Mouse (Mus musculus) cerebellum, adult 2 months (tissue): ENCODE measurements at regions not wholly inside any gene's neighbourhood (a gene's known extent, or its start where the extent isn't known, plus 50 kb on each side); places are given as distances from the start of the nearest gene placed in this dataset.

ENCODE experiments used
- DNase-seq, 2 experiments: peaks; one replicate each; pipeline ENCODE4 v3.0.0; 2021
- H3K27ac ChIP-seq: fragments of 200-500 bp; 2 replicates; pipeline ENCODE4 v1.5.1; 2012; ENCODE audit warnings: low read length, control low read depth, inconsistent platforms; ENCODE audit not compliant: insufficient read depth
- H3K27me3 ChIP-seq: fragments of 200-500 bp; 2 replicates; pipeline ENCODE4 v1.6.1; 2012; ENCODE audit warnings: inconsistent platforms, mild to moderate bottlenecking, low read length, moderate library complexity; ENCODE audit not compliant: control insufficient read depth, insufficient read depth
- H3K4me1 ChIP-seq: fragments of 200-500 bp; 2 replicates; pipeline ENCODE4 v1.6.1; 2011; ENCODE audit warnings: low read length; ENCODE audit not compliant: control insufficient read depth, insufficient read depth
- H3K4me3 ChIP-seq: fragments of 200-500 bp; replicated peaks from 2 replicates; pipeline ENCODE3; 2011; ENCODE audit warnings: mild to moderate bottlenecking, low read depth, low read length, control low read depth; ENCODE audit not compliant: insufficient read depth
- CTCF ChIP-seq: fragments of 200-500 bp; IDR thresholded peaks from 2 replicates; pipeline ENCODE4 v1.5.1; 2011; ENCODE audit warnings: low read depth, mild to moderate bottlenecking, control low read depth, low read length, moderate library complexity, borderline replicate concordance; ENCODE audit not compliant: insufficient read depth
- POLR2A ChIP-seq: fragments of 200-500 bp; IDR thresholded peaks from 2 replicates; pipeline ENCODE4 v1.6.1; 2011; ENCODE audit warnings: low read length, control low read depth, borderline replicate concordance; ENCODE audit not compliant: insufficient read depth
- WGBS: fragments of 180-500 bp; shearing (Covaris S2); methylation state at CpG from one replicate; pipeline ENCODE4 v1.1.7; 2018; 5-methylcytosine and 5-hydroxymethylcytosine counted together

GRCm38 (mm10) chr1:152282106-152282505, 104.4 kb downstream of the Tsen15 start:
- no peak overlapping the region for H3K4me3 ChIP-seq
- no peak for TF ChIP-seq CTCF
- no peak for TF ChIP-seq POLR2A
- no peak overlapping the region for H3K27ac ChIP-seq
- no peak for DNase-seq
- WGBS: 87% methylated on average over 11 of the region's 11 CpGs
- peaks cover 6% of the 10 kb centered on the region for H3K4me1 ChIP-seq
- no peaks in the 10 kb centered on the region for H3K27me3 ChIP-seq

- no peak overlapping the region for H3K27ac ChIP-seq
- TF ChIP-seq POLR2A: no peak
- TF ChIP-seq CTCF: no peak
These were observed 105.3 kb downstream of the Tsen15 start for GRCm38 (mm10) chr1:152281201-152281600.

GRCm38 (mm10) chr1:152280014-152280413, 106.5 kb downstream of the Tsen15 start:
- TF ChIP-seq POLR2A: no peak
- no peak for TF ChIP-seq CTCF
- 45% methylated on average over 1 of the region's 1 CpGs for WGBS
- DNase-seq: no peak
- no peak overlapping the region for H3K4me3 ChIP-seq
- H3K27me3 ChIP-seq: no peaks in the 10 kb centered on the region
- H3K27ac ChIP-seq: no peak overlapping the region
- H3K4me1 ChIP-seq: no peaks in the 10 kb centered on the region

More at GRCm38 (mm10) chr1:152281201-152281600, 105.3 kb downstream of the Tsen15 start:
- Histone ChIP-seq H3K4me1 (no peaks in the 10 kb centered on the region; the same call in 1 of the 2 replicates), H3K4me3 (no peak overlapping the region), H3K27me3 (no peaks in the 10 kb centered on the region)
- 88% methylated on average over 8 of the region's 8 CpGs for WGBS
- DNase-seq: no peak

- no peak for DNase-seq
- H3K4me1 ChIP-seq: no peaks in the 10 kb centered on the region
- no peaks in the 10 kb centered on the region for H3K27me3 ChIP-seq
- H3K27ac ChIP-seq: no peak overlapping the region
- H3K4me3 ChIP-seq: no peak overlapping the region
- TF ChIP-seq CTCF (no peak), POLR2A (no peak)
- 96% methylated on average over 24 of the region's 24 CpGs for WGBS
These were observed 111.5 kb downstream of the Tsen15 start for GRCm38 (mm10) chr1:152275011-152275410.

- no peak for TF ChIP-seq CTCF
- no peak for TF ChIP-seq POLR2A
These were observed 113.1 kb downstream of the Tsen15 start for GRCm38 (mm10) chr1:152273430-152273829.

GRCm38 (mm10) chr1:152269936-152270702, 116.4 kb downstream of the Tsen15 start:
- TF ChIP-seq POLR2A: no peak
- no peak for TF ChIP-seq CTCF
- H3K27ac ChIP-seq: no peak overlapping the region
- H3K27me3 ChIP-seq: no peaks in the 10 kb centered on the region

More at GRCm38 (mm10) chr1:152273430-152273829, 113.1 kb downstream of the Tsen15 start:
- no peak overlapping the region for H3K27ac ChIP-seq
- no peaks in the 10 kb centered on the region for H3K27me3 ChIP-seq
- no peaks in the 10 kb centered on the region for H3K4me1 ChIP-seq
- 92% methylated on average over 1 of the region's 1 CpGs for WGBS
- no peak for DNase-seq
- H3K4me3 ChIP-seq: no peak overlapping the region

GRCm38 (mm10) chr1:152266390-152266789, 120.1 kb downstream of the Tsen15 start:
- Histone ChIP-seq H3K27me3 (no peaks in the 10 kb centered on the region), H3K4me1 (no peaks in the 10 kb centered on the region), H3K4me3 (no peak overlapping the region), H3K27ac (no peak overlapping the region)
- no peak for DNase-seq
- TF ChIP-seq POLR2A (no peak), CTCF (no peak)

More at GRCm38 (mm10) chr1:152269936-152270702, 116.4 kb downstream of the Tsen15 start:
- no peak overlapping the region for H3K4me3 ChIP-seq
- WGBS: 82% methylated on average over 10 of the region's 10 CpGs
- DNase-seq: no peak
- no peaks in the 10 kb centered on the region for H3K4me1 ChIP-seq

GRCm38 (mm10) chr1:152264981-152265380, 121.5 kb downstream of the Tsen15 start:
- Histone ChIP-seq H3K27ac (no peak overlapping the region), H3K27me3 (no peaks in the 10 kb centered on the region), H3K4me3 (no peak overlapping the region), H3K4me1 (no peaks in the 10 kb centered on the region)
- no peak for DNase-seq
- whole genome bisulfite sequencing: 91% methylated on average over 6 of the region's 6 CpGs
- no peak for TF ChIP-seq POLR2A
- no peak for TF ChIP-seq CTCF
